Mouse (Mus musculus): Measurements from ENCODE around the gene Dntt. TPM values are rescaled to one million over a fixed set of nuclear protein-coding genes. Genes with fewer than 3 reads are reported as not detected.

Gene Dntt
- polyA plus RNA-seq, 1 experiment from 2014 or later, result not detected

DNA sequence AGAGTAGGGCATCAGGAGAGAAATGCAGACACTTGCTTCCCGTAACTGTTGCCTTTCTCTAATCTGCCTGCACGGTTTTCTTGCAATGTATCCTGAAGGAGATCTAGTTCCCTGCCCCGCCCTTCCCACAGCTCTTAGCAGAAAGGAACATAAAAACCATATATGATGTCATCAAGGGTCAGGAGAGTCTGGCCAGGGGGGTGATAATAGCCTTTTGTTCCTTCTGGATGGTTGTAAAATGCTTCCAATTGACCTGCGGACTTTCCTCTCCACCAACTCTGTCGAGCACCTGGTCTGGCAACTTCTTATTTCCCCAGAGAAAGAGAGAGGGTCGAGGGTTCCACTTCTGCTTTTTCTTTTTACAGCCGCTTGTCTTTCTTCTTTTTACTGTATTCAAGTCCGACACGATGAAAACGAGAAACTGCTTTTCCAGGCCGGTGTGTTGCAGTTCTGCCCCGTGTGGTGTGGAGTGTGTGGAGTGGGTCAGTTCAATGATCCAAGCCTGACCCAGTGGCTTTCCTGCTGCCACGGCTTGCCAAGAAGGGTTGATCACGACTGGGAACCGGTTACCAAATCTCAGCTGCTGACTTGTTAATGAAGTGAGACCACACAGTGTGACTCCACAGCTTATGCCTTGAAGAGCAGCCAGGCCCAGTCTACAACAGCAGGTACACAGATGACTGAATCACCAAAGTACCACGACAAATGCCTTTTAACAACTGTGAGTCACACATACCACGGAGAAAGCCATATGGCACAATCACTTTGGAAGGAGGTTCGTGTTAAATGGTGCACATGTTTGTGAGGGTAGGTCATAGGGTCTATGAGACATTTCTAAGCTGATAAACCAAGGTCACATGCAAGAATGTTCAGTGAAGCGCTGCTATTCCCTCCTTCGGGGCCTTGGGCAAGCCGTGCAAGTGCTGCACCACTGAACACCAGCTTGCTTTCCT lies 33.4 kb upstream of the Dntt start:
- 32% methylated on average over 21 of the region's 21 CpGs for WGBS
- Histone ChIP-seq H3K36me3 (no peaks in the 10 kb centered on the region), H3K9me3 (no peaks in the 10 kb centered on the region), H3K4me1 (peaks cover 35% of the 10 kb centered on the region), H3K4me2 (replicated peaks) (no peak overlapping the region), H3K27ac (no peak overlapping the region), H3K9ac (no peak overlapping the region), H3K4me3 (no peak overlapping the region), H3K27me3 (no peaks in the 10 kb centered on the region; the same call in 1 of the 2 replicates)
- ATAC-seq (ENCODE audit: low FRiP score, low read depth), result peak; percentile 57; the same call in 1 of the 2 replicates

DNA sequence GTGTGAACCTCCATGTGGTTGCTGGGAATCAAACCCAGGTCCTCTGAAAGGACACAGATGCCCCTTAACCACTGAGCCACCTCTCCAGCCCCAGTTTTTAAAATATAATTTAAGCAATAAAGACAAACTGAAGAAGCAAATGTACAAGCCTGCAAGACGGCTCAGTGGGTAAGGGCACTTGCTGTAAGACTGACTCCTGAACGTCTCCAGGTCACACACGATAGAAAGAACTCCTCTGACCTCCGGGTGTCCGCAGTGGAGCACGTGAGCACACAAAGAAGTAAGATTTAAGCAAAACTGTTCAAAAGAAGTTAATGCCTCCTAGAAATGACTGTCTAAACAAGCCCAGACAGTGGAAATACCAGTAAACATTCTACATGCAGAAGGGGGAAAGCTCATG lies 32.4 kb upstream of the Dntt start:
- H3K9me3 ChIP-seq, result no peaks in the 10 kb centered on the region
- no peak overlapping the region for H3K4me2 ChIP-seq (replicated peaks)
- no peak overlapping the region for H3K27ac ChIP-seq
- H3K36me3 ChIP-seq, result no peaks in the 10 kb centered on the region
- H3K9ac ChIP-seq, result no peak overlapping the region
- H3K4me1 ChIP-seq, result peaks cover 35% of the 10 kb centered on the region
- H3K4me3 ChIP-seq, result no peak overlapping the region
- no peaks in the 10 kb centered on the region; the same call in 1 of the 2 replicates for H3K27me3 ChIP-seq
- WGBS, result 88% methylated on average over 6 of the region's 6 CpGs
- no peak for ATAC-seq (ENCODE audit: low FRiP score, low read depth)

DNA sequence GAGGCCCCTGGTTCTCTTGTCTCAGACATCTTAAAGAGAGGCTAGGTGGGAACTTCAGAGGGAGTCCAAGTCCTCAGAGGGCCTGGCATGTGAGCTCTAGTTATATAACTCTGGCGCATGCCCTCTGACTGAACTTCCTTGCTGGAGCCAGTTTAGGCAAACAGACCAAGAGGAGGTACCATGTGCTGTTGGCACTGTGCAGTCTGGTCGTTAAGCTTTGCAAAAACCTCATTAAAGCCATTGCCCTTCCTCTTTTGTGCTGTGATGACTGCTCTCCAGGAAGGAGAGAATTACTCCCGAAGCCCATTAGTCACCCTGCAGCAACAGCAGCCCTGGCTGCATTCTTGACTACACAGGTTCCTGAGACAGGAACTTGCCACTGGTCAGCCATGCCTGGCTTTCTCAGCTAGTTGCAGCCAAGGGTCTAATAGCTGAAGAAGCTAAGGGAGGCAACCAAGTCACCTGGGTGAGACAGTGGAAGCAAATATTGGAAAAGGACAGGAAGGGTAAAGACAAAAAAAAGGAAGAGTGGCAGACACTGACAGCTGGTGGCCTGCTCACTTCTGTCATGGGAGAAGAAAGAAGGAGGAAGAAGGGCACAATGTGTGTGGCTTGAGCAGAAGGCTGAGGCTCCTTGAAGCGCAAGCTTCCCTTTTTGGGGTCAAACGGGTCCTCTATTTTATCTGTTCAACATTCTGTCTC lies 30.5 kb upstream of the Dntt start:
- Histone ChIP-seq H3K9ac (no peak overlapping the region), H3K4me1 (peaks cover 26% of the 10 kb centered on the region), H3K4me2 (replicated peaks) (no peak overlapping the region), H3K27me3 (no peaks in the 10 kb centered on the region; the same call in 1 of the 2 replicates), H3K36me3 (no peaks in the 10 kb centered on the region), H3K4me3 (no peak overlapping the region), H3K27ac (no peak overlapping the region), H3K9me3 (peaks cover 5% of the 10 kb centered on the region; the same call in 1 of the 2 replicates)
- WGBS, result 48% methylated on average over 5 of the region's 5 CpGs
- no peak for ATAC-seq (ENCODE audit: low FRiP score, low read depth)

DNA sequence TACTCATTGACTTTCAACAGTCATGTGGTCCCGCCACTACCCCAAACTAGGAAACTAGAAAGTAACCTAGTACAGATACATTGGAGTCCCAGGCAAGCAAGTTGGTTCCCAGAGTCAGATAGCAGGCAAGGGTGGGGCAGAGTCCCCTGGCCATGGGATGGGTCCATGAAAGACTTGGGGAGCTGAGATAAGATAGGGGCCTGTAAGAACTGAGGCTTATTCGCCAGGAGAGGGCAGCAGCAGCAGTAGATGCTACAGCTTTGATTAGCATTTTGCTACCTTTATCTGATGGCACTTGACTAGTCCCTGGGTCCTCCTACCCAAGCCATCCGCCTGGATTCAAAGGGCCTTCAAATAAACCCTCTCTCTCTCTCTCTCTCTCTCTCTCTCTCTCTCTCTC lies 29.5 kb upstream of the Dntt start:
- no peak overlapping the region for H3K27ac ChIP-seq
- no peak overlapping the region for H3K9ac ChIP-seq
- H3K36me3 ChIP-seq, result no peaks in the 10 kb centered on the region
- H3K4me3 ChIP-seq, result no peak overlapping the region
- ATAC-seq (ENCODE audit: low FRiP score, low read depth), result no peak
- no peaks in the 10 kb centered on the region; the same call in 1 of the 2 replicates for H3K27me3 ChIP-seq
- peaks cover 5% of the 10 kb centered on the region; the same call in 1 of the 2 replicates for H3K9me3 ChIP-seq
- no peak overlapping the region for H3K4me2 ChIP-seq (replicated peaks)
- 68% methylated on average over 3 of the region's 3 CpGs for WGBS
- H3K4me1 ChIP-seq, result peaks cover 17% of the 10 kb centered on the region

DNA sequence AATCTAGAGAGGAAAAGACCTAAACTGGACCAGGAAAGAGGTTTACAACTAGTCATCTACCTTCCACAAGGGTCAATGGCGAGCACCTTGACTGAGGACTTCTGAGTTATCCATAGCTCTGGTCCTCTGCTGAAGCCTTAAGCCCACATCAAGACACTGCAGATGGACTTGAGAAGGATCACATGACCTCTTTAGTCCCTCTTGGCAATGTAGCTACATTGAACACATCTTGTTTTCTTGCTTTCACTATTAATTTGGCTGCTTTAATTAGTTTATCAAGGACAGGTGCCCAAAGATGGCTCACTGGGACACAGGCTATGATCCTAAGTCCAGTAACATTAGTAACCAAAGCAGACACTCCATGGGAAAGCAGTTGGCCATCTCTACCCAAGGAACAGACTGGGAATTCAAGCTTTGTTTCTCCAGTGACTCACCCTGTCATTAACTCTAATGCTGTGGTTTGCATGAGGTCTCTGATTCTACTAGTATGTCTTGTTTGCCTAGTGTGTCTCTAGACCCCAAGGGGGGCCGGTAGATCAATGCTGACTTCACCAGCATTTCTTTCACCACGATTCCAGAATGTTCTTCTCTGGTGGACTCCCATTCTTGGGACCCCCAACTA lies 25.3 kb upstream of the Dntt start:
- 84% methylated on average over 3 of the region's 3 CpGs for WGBS
- no peaks in the 10 kb centered on the region for H3K27me3 ChIP-seq

DNA sequence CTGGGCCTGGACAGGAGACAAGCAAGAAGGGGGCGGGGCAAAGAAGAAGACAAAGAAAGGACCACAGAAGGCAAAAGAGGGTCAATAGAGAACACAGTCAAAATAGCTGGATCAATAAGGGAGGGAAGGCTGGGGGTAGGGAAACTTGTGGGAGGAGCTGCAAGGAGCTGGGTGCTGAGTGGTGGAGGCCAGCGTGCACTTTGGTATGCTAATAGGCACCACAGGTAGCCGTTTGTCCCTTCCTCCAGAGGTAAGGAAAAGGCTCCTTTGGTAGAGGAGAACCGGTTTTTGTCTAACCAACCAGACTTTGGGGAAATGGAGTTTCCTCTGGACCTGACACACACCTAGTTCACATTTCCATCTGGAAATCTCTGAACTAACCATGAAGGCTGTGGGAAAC lies 22.5 kb upstream of the Dntt start:
- H3K4me2 ChIP-seq (replicated peaks), result no peak overlapping the region
- H3K27me3 ChIP-seq, result no peaks in the 10 kb centered on the region
- ATAC-seq (ENCODE audit: low FRiP score, low read depth), result no peak
- WGBS, result 29% methylated on average over 4 of the region's 4 CpGs
- no peaks in the 10 kb centered on the region for H3K4me1 ChIP-seq
- peaks cover 5% of the 10 kb centered on the region; the same call in 1 of the 2 replicates for H3K9me3 ChIP-seq
- no peaks in the 10 kb centered on the region for H3K36me3 ChIP-seq
- H3K27ac ChIP-seq, result no peak overlapping the region
- H3K9ac ChIP-seq, result no peak overlapping the region
- H3K4me3 ChIP-seq, result no peak overlapping the region

More for the DNA sequence above, 25.3 kb upstream of the Dntt start:
- H3K4me1 ChIP-seq, result no peaks in the 10 kb centered on the region
- no peak overlapping the region for H3K27ac ChIP-seq
- peaks cover 5% of the 10 kb centered on the region; the same call in 1 of the 2 replicates for H3K9me3 ChIP-seq
- H3K9ac ChIP-seq, result no peak overlapping the region
- H3K4me2 ChIP-seq (replicated peaks), result no peak overlapping the region
- no peak for ATAC-seq (ENCODE audit: low FRiP score, low read depth)
- H3K4me3 ChIP-seq, result no peak overlapping the region
- H3K36me3 ChIP-seq, result no peaks in the 10 kb centered on the region

DNA sequence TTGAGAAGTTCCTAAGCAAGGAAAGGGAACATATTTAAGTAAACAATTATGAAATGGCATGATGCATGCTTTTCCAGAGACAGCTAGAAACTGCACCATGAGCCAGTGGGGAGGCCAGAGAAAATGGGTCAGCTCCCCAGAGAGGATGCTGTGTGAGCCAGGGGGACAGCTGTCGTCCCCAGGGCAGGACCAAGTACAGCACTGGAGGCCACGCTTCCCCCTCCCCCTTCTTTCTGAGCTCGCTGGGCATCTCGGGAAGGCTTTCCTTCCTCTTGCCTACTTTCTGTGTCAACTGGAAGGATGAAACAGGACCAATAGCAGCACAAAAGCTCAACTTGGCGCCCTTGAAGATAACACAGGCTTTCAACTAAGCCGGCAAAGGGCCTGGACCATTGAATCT lies 21.7 kb upstream of the Dntt start:
- Histone ChIP-seq H3K36me3 (no peaks in the 10 kb centered on the region), H3K27ac (no peak overlapping the region), H3K27me3 (no peaks in the 10 kb centered on the region), H3K4me2 (replicated peaks) (no peak overlapping the region), H3K4me1 (peaks cover 3% of the 10 kb centered on the region; the same call in 1 of the 2 replicates), H3K9ac (no peak overlapping the region), H3K9me3 (peaks cover 5% of the 10 kb centered on the region; the same call in 1 of the 2 replicates), H3K4me3 (no peak overlapping the region)
- 35% methylated on average over 6 of the region's 6 CpGs for WGBS
- ATAC-seq (ENCODE audit: low FRiP score, low read depth), result no peak

DNA sequence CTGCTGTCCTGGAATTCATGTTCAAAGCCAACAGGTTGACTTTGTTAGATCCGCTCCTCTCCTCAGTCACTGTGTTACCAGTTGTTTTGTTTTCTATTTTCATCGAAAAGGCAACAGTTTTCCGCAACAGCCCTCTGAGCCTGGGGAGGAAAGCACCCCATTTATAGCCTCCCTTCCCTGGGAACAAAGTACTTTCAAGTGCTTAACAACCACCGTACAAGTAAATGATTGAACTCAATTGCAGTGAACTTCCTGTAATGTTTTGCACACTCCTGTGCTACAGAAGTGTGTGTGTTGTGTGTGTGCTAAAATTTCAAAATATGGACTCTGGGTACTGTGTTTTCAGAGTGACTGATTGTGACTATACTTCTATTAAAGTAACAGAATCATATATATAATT lies 21.3 kb upstream of the Dntt start:
- ATAC-seq (ENCODE audit: low FRiP score, low read depth), result no peak

DNA sequence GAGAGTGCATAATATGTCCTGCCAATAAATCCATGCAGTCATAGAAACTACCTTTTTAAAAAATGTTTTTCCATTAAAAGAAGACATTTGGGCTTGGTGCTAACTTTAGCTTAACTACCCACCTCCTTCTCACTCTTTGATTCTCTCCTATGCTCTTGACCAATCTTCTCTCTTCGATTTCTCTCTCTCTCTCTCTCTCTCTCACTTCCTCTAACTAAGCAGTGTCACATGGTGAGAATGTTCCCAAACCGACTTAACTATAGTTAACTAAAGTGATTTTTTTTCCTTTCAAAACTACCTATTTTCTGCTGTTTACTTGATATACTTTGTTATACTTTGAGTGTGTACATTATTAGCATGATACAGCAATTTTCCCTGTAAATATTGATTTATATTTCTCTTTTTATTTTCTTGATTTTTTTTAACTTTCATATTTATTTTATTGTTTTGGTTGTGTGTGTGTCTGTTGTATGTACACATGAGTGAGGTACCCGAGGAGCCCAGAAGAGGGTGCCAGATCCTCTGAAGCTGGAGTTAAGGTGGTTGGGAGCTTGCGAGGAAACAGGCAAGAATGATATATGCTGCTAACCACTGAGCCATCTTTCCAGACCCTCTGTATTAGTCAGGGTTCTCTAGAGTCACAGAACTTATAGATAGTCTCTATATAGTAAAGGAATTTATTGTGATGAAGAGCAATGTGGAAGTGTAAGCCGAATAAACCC lies 20.2 kb upstream of the Dntt start:
- ATAC-seq (ENCODE audit: low FRiP score, low read depth), result no peak
- H3K4me1 ChIP-seq, result peaks cover 3% of the 10 kb centered on the region; the same call in 1 of the 2 replicates
- no peak overlapping the region for H3K27ac ChIP-seq
- no peaks in the 10 kb centered on the region for H3K9me3 ChIP-seq
- WGBS, result 89% methylated on average over 5 of the region's 5 CpGs
- peaks cover 12% of the 10 kb centered on the region for H3K27me3 ChIP-seq
- H3K36me3 ChIP-seq, result no peaks in the 10 kb centered on the region
- H3K4me3 ChIP-seq, result no peak overlapping the region
- H3K4me2 ChIP-seq (replicated peaks), result no peak overlapping the region
- no peak overlapping the region for H3K9ac ChIP-seq

More for the DNA sequence above, 21.3 kb upstream of the Dntt start:
- no peak overlapping the region for H3K4me3 ChIP-seq
- H3K4me1 ChIP-seq, result peaks cover 3% of the 10 kb centered on the region; the same call in 1 of the 2 replicates
- peaks cover 3% of the 10 kb centered on the region for H3K27me3 ChIP-seq
- WGBS, result 50% methylated on average over 4 of the region's 4 CpGs
- peaks cover 3% of the 10 kb centered on the region; the same call in 1 of the 2 replicates for H3K9me3 ChIP-seq
- H3K27ac ChIP-seq, result no peak overlapping the region
- no peak overlapping the region for H3K4me2 ChIP-seq (replicated peaks)
- H3K36me3 ChIP-seq, result no peaks in the 10 kb centered on the region
- no peak overlapping the region for H3K9ac ChIP-seq

DNA sequence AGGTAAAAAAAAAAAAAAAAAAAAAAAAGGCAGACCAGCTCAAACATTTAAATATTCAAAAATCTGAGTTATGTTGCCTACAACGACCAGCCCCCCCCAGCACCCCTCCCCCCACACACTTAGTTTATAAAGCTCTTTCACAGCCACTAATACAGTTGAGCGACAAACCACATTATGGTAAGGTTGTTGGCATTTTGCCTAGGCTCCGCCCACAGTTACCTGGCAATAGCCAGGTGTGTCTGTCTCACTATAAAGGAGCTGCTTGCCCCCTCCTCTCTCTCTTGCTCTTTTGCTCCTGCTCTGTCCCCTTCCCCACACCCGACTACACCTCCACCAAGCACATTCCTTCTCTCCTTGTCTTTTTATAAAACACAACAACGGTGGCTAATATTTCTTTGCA lies 17.4 kb upstream of the Dntt start:
- peaks cover 7% of the 10 kb centered on the region for H3K4me1 ChIP-seq
- H3K4me2 ChIP-seq (replicated peaks), result no peak overlapping the region
- WGBS, result 33% methylated on average over 5 of the region's 5 CpGs
- H3K36me3 ChIP-seq, result no peaks in the 10 kb centered on the region
- H3K4me3 ChIP-seq, result no peak overlapping the region
- peaks cover 19% of the 10 kb centered on the region for H3K27me3 ChIP-seq
- no peak overlapping the region for H3K27ac ChIP-seq
- ATAC-seq (ENCODE audit: low FRiP score, low read depth), result no peak
- H3K9ac ChIP-seq, result no peak overlapping the region
- no peaks in the 10 kb centered on the region for H3K9me3 ChIP-seq

DNA sequence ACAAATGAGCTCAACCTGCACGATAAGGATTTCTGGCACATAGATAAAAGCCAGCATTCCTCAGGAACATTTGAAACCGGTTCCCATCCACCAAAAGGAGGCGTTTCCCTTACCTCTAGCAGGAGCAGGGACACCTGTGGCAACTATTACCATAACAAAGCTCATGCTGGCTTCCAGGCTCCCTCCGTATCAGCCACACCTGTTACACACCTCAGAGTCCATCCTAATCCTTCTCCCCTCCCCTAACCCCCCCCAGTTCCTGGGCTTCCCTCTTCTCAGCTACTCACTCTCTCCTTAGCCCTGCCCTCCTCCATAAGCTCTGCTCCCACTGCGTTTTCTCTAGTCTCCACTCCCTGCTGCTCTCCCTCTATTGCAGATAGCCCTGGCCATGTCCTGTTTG lies 15.5 kb upstream of the Dntt start:
- Histone ChIP-seq H3K9ac (no peak overlapping the region), H3K36me3 (no peaks in the 10 kb centered on the region), H3K4me1 (peaks cover 7% of the 10 kb centered on the region), H3K27ac (no peak overlapping the region), H3K9me3 (no peaks in the 10 kb centered on the region), H3K4me2 (replicated peaks) (no peak overlapping the region), H3K27me3 (peaks cover 19% of the 10 kb centered on the region), H3K4me3 (no peak overlapping the region)
- 6% methylated on average over 5 of the region's 5 CpGs for WGBS
- ATAC-seq (ENCODE audit: low FRiP score, low read depth), result no peak

Measured in limb, embryonic 13.5 days (tissue).